Mouse (Mus musculus) frontal cortex, postnatal 36 days (tissue): ENCODE measurements at regions not wholly inside any gene's neighbourhood (a gene's known extent, or its start where the extent isn't known, plus 50 kb on each side); places are given as distances from the start of the nearest gene placed in this dataset.
A peak's percentile ranks its signal among the peaks of the same experiment; 100 is the strongest.

Experiments used
- DNase-seq, 2 experiments: peaks; one replicate each; pipeline ENCODE4 v3.0.0; 2022; ENCODE audit warnings: low spot score in 2 of 2

- DNase-seq = no peak
Measured at GRCm38 (mm10) chr3:50887002-50887401, 337.2 kb upstream of the Noct start.

DNA sequence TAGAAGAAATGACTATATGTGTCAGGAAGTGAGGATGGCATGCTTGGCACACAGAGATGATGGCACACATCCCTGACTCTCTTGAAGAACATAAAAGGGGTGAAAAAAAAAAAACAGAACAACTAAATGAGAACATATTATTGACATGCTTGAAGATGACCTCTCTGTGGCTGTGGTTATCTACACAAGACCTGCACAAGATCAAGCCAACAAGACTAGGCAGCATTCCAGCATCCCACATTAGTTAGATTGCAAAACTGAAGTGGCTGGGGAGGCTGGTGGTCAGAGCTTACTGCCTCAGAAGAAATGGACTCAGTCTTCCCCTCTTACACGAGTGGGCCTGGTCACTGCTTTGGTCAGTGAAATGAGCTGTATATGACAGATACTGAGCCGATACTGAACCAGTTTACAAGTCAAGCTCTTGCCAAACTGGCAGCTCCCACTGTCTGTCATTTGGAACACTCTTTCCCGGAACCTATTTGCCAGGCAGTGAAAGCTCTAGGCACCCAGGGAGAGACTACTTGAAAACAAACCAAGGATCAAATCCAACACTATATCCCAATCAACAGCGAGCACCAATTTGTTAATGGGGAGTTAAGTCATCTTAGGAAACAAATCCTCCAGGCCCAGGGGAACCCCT, 335.6 kb upstream of the Noct start:
- no peak for DNase-seq

GRCm38 (mm10) chr3:50890537-50890936, 333.7 kb upstream of the Noct start:
- DNase-seq = no peak

DNA sequence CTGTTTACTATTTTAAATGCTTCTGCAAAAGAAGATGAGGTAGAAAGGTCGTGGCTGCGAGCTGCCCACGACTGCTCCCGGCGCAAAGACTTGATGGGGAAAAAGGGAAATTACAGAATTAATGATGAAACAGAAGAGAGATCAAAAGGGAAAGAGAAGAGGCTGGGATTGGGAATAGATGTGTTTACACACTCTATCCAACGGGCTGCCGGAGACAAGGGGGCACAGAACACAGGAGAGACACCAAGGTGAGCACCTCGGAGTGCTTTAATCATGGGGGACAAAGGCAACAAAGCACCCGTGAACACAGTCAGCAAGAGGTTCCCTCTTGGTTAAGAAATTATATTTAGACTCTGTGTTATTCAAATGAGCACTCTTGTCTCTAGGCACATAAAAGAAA, 326.1 kb upstream of the Noct start:
- no peak for DNase-seq

- DNase-seq = no peak
Measured at GRCm38 (mm10) chr3:50899830-50900350, 324.4 kb upstream of the Noct start.

DNA sequence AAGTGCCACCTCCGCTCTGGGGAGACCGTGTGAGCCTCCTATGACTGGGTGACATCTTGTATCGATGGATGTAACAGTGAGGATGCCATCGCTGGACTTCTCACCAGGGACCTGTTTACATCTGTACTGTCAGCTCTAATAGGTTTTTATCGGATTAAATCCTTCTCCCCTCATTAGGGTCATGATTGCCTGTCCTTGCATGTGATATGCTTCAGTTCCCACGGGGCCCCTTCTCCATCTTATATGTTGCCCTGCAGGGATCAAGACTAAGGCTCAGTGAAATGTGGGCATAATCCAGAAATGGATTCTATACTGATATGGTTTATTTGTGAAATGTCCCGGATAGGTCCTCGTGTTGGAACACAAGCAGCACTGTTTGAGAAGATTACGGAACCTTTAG, 323.7 kb upstream of the Noct start:
- DNase-seq = no peak

DNA sequence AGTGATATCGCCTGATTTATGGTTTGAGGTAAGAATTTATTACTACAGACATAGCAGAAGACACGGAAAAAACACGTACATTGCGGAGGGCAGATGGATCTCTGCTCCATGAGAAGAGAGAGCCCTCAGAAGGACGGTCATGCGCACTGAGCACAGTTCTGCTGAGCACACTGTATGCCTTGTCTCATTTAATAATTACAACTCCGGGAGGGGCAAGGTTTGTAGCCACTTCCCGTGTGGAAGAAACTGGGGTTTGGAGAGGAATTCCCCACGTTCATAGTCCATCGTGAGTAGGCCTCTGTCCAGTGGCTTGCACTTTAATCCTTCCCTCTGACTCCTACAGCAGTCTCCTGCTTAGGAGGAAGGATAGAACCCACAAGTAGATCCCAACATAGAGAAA, 322.9 kb upstream of the Noct start:
- DNase-seq = no peak

DNA sequence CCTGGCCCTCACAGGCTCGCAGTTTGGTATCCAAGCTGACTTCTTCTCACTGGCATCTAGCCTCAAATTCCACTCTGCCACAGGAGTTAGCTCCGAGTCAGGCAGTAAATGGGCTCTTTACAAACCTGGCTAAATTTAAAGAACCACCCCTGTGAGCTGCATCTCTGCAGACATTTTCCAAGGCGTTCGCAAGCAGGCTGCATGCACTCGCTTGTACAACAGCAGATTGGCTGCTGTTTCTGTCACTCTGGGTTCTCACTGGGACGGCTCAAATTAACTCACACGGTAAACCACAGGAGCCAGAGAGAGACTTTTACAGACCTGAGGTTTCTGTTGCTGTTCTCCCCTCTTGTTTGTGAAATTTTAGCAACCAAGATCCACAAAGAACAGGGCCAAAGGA, 321.3 kb upstream of the Noct start:
- DNase-seq = peak; percentile 40 to 70

GRCm38 (mm10) chr3:50904716-50905116, 319.5 kb upstream of the Noct start:
- no peak for DNase-seq

DNA sequence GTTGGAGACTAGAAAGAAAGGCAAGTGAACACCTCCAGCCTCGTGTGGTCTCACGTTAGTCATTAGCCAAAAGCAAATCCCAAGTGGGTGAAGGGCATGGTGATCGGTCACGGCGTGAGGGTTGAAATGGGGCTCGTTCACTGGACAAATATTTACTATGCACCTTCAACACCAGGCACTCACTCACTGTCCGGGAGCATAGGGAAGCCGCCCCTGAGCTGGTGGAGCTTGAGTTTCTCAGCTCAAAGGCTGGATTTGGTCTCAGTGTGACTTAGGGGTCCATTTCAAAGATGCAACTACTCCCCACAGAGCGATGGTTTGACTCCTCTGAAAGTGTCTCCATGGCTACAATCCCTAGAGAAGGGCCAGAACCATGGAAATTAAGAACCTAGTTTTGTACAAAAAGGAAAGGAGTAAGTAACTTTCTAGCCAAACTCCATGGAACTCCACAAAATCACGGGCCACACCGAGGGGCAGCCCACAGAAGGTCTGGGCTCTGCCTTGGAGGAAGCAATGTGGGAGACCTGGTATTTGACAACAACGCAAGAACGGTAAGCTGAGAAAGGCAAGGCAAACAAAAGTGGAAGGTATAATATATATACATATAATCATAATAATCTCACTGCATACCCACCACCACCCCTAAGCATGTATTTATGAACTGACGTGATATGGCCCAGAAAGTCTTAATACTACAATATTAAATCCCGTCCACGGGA, 318.8 kb upstream of the Noct start:
- no peak for DNase-seq

DNA sequence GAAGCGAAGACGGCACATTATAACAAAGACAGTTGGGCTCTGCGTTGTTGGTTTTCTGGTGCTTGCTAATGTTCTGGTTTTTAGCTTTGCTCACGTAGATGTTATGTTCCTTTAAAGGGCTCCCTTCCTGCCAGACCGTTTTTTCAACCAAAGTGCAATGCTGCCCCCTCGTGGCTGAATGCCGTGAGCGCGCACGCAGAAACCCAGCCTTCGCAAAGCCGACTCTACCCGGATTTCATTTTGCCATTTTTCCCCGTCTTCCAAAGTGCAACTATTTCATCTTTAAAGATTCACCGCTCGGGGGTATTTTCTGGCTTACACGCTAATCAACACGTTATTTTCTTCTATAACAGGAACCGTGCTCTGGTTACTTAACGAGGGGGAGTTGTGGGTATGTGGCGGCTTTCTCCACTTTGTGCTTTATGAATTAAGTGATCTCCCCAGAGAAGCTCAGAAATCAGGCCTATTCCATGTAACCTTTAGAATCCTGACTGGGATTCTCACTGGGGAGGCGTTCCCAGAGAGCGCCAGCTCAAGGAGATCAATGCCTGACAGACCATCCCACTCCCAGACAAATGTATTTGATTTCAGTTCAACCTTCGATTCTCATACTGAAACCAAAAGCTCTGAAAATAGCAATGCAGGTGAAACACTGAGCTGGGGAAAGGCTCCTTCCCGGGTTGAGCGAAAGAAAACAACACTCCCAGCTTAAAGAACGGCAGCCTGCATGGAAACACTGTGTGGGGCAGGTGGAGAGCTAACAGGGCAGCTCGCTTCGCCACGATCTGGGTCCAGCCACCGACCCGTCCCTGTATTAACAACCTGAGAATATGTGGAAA, 318.0 kb upstream of the Noct start:
- peak; percentile 96 to 97 for DNase-seq

- DNase-seq = no peak
Measured at GRCm38 (mm10) chr3:50912980-50913518, 311.2 kb upstream of the Noct start.

GRCm38 (mm10) chr3:50914866-50915365, 309.3 kb upstream of the Noct start:
- peak in 1 of 2 experiments; percentile 56 for DNase-seq

GRCm38 (mm10) chr3:50916305-50916854, 307.9 kb upstream of the Noct start:
- no peak for DNase-seq

DNA sequence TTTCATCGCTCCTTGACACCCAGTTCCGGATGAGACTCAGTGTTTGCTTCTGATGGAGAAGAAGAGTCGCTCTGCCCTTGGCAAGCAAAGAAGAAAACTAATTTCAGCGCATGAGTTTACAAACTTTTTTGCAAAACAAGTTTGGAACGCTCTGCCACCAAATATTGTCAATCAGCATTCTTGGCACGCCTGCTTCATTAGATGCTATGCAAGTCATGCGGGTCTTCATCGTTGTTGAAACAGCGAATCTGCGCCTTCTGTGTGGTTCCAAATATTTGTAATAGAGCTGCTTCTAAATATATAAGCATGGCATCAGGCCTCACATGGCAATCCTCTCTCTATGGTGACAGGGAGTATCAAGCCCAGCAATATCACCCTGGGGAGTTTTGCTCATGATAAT, 301.9 kb upstream of the Noct start:
- DNase-seq = no peak

DNA sequence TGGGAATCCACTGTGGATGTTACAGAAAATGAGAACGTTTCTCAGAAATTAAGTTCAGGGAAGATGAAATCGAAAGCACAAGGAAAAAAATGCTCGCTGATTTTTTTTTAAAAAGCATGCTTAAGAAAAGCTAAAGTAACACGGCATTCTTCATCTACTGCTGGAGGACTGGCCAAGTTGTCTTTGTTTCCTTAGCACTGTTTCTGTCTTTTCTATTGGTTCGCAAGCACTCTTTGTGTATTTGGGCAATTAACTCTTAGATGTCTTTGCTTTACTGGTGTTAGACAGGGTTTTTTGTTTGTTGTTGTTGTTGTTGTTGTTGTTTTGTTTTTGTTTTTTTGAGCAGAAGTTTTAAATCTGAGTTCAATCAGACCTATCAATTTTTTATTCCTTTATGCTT, 301.4 kb upstream of the Noct start:
- DNase-seq = no peak

- DNase-seq = no peak
Measured at GRCm38 (mm10) chr3:50923327-50923726, 300.9 kb upstream of the Noct start.

DNA sequence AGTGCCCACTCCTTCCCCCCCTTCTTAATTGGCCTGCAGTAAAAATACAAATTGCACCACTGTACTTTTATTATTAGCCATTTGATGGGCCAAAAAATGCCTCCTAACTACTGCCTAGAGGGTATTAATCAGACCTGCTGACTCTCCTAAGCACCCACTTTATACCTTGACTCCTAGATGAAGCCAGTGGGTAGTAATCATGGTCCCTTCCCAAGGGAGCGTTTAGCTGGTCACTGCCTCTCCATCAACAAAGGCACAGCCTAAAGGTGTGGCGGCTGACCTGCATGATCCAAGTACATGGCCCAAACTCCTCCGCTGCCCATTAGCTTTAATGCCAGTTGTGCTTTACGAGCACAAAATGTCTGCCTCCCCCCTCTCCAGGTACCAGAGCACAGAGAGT, 296.9 kb upstream of the Noct start:
- no peak for DNase-seq

DNA sequence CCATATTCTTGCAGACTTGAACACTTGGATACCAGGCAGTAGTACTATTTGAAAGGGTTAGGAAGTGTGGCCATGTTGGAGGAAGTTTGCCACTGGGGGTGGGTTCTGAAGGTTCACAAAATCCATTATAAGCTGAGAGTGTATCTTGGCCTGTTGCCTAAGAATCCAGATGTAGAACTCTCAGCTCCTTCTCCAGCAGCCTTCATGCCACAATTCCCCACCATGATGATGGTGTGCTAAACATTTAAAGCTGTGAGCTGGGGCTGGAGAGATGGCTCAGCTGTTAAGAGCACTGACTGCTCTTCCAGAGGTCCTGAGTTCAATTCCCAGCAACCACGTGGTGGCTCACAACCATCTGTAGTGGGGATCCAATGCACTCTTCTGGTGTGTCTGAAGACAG, 295.2 kb upstream of the Noct start:
- DNase-seq = no peak

GRCm38 (mm10) chr3:50932397-50933089, 291.7 kb upstream of the Noct start:
- peak in 1 of 2 experiments; percentile 34 for DNase-seq

GRCm38 (mm10) chr3:50933090-50933443, 291.2 kb upstream of the Noct start:
- no peak for DNase-seq
